Mouse (Mus musculus): ENCODE results near the gene Yipf1. TPM values are rescaled to one million over a fixed set of nuclear protein-coding genes. Genes with fewer than 3 reads are reported as not detected.

The Yipf1 gene
- polyA plus RNA-seq, 2 experiments = 11.9 to 23.0 TPM

- no peak overlapping the region for H3K4me2 ChIP-seq (ENCODE audit: low read depth)
- no peak overlapping the region for H3K9ac ChIP-seq (replicated peaks)
- 64% methylated on average over 4 of the region's 4 CpGs for WGBS (ENCODE audit: insufficient replicate concordance)
- no peaks in the 10 kb centered on the region for H3K36me3 ChIP-seq (replicated peaks; ENCODE audit: control insufficient read depth, insufficient read depth, low read depth)
- no peaks in the 10 kb centered on the region for H3K9me3 ChIP-seq (ENCODE audit: control insufficient read depth, low read length)
- H3K4me3 ChIP-seq (ENCODE audit: insufficient read depth in 1 of 2, low read depth in 2 of 2, low read length in 2 of 2) = no peak overlapping the region
- H3K27ac ChIP-seq = no peak overlapping the region
- H3K27me3 ChIP-seq (ENCODE audit: control insufficient read depth, insufficient read depth, low read length) = no peaks in the 10 kb centered on the region
- TF ChIP-seq EP300 (IDR thresholded peaks at IDR 0.05; ENCODE audit: low read depth) (no peak), CTCF (IDR thresholded peaks at IDR 0.05; ENCODE audit: low read depth) (no peak)
- ATAC-seq (ENCODE audit: insufficient read depth) (peak; percentile 31; the same call in 1 of the 2 replicates), DNase-seq (ENCODE audit: low read depth in 3 of 3, low spot score in 3 of 3) (no peak)
- peaks cover 0 to 11% of the 10 kb centered on the region in 2 experiments; a peak in 2 of 4 replicates for H3K4me1 ChIP-seq (replicated peaks; ENCODE audit: control insufficient read depth in 2 of 2, insufficient read depth in 2 of 2, low read length in 1 of 2)
Observed at GRCm38 (mm10) chr4:107302832-107303231, 11.3 kb upstream of the Yipf1 start.

GRCm38 (mm10) chr4:107303531-107303930 lies 10.6 kb upstream of the Yipf1 start:
- DNase-seq (ENCODE audit: low read depth in 3 of 3, low spot score in 3 of 3) (no peak), ATAC-seq (ENCODE audit: insufficient read depth) (no peak)
- Histone ChIP-seq H3K27me3 (ENCODE audit: control insufficient read depth, insufficient read depth, low read length) (no peaks in the 10 kb centered on the region), H3K4me3 (ENCODE audit: insufficient read depth in 1 of 2, low read depth in 2 of 2, low read length in 2 of 2) (no peak overlapping the region), H3K4me1 (replicated peaks; ENCODE audit: control insufficient read depth in 2 of 2, insufficient read depth in 2 of 2, low read length in 1 of 2) (peaks cover 0 to 11% of the 10 kb centered on the region in 2 experiments; a peak in 2 of 4 replicates), H3K36me3 (replicated peaks; ENCODE audit: control insufficient read depth, insufficient read depth, low read depth) (no peaks in the 10 kb centered on the region), H3K4me2 (ENCODE audit: low read depth) (no peak overlapping the region), H3K9ac (replicated peaks) (no peak overlapping the region), H3K27ac (no peak overlapping the region), H3K9me3 (ENCODE audit: control insufficient read depth, low read length) (no peaks in the 10 kb centered on the region)
- TF ChIP-seq EP300 (IDR thresholded peaks at IDR 0.05; ENCODE audit: low read depth) = no peak
- TF ChIP-seq CTCF (IDR thresholded peaks at IDR 0.05; ENCODE audit: low read depth) = no peak
- WGBS (ENCODE audit: insufficient replicate concordance) = 43% methylated on average over 3 of the region's 3 CpGs

- no peak for ATAC-seq (ENCODE audit: insufficient read depth)
- H3K4me1 ChIP-seq (replicated peaks; ENCODE audit: control insufficient read depth in 2 of 2, insufficient read depth in 2 of 2, low read length in 1 of 2) = peaks cover 0 to 11% of the 10 kb centered on the region in 2 experiments; a peak in 2 of 4 replicates
- TF ChIP-seq CTCF (IDR thresholded peaks at IDR 0.05; ENCODE audit: low read depth) (no peak), EP300 (IDR thresholded peaks at IDR 0.05; ENCODE audit: low read depth) (no peak)
- no peak within 1 kb of the TSS for H3K4me3 ChIP-seq (ENCODE audit: insufficient read depth in 1 of 2, low read depth in 2 of 2, low read length in 2 of 2)
- no peaks in the 10 kb centered on the region for H3K9me3 ChIP-seq (ENCODE audit: control insufficient read depth, low read length)
- no peak for DNase-seq (ENCODE audit: low read depth in 3 of 3, low spot score in 3 of 3)
- no peaks in the 10 kb centered on the region for H3K27me3 ChIP-seq (ENCODE audit: control insufficient read depth, insufficient read depth, low read length)
- H3K36me3 ChIP-seq (replicated peaks; ENCODE audit: control insufficient read depth, insufficient read depth, low read depth) = no peaks in the 10 kb centered on the region
- H3K4me2 ChIP-seq (ENCODE audit: low read depth) = no peak within 1 kb of the TSS
- H3K9ac ChIP-seq (replicated peaks) = no peak within 1 kb of the TSS
- 45% methylated on average over 6 of the region's 6 CpGs for WGBS (ENCODE audit: insufficient replicate concordance)
- no peak within 1 kb of the TSS for H3K27ac ChIP-seq
Observed at GRCm38 (mm10) chr4:107306966-107307365, 7.2 kb upstream of the Yipf1 start, which contains the start of gene Dio1. Gene Dio1 (minus strand): TSS chr4:107307169.

- Histone ChIP-seq H3K4me2 (ENCODE audit: low read depth) (peak overlapping the region; percentile 87), H3K36me3 (replicated peaks; ENCODE audit: control insufficient read depth, insufficient read depth, low read depth) (no peaks in the 10 kb centered on the region), H3K9me3 (ENCODE audit: control insufficient read depth, low read length) (no peaks in the 10 kb centered on the region), H3K9ac (replicated peaks) (peak overlapping the region; percentile 78), H3K27ac (no peak overlapping the region), H3K4me3 (ENCODE audit: insufficient read depth in 1 of 2, low read depth in 2 of 2, low read length in 2 of 2) (peak overlapping the region; percentile 85 to 99), H3K4me1 (replicated peaks; ENCODE audit: control insufficient read depth in 2 of 2, insufficient read depth in 2 of 2, low read length in 1 of 2) (peaks cover 7 to 11% of the 10 kb centered on the region in 2 experiments), H3K27me3 (ENCODE audit: control insufficient read depth, insufficient read depth, low read length) (no peaks in the 10 kb centered on the region)
- peak; percentile 17; the same call in 1 of the 2 replicates for ATAC-seq (ENCODE audit: insufficient read depth)
- TF ChIP-seq CTCF (IDR thresholded peaks at IDR 0.05; ENCODE audit: low read depth) = no peak
- TF ChIP-seq EP300 (IDR thresholded peaks at IDR 0.05; ENCODE audit: low read depth) = no peak
- 4% methylated on average over 7 of the region's 7 CpGs for WGBS (ENCODE audit: insufficient replicate concordance)
- DNase-seq (ENCODE audit: low read depth in 3 of 3, low spot score in 3 of 3) = no peak
Observed at GRCm38 (mm10) chr4:107314479-107314805, 279 bp downstream of the Yipf1 start.

DNA sequence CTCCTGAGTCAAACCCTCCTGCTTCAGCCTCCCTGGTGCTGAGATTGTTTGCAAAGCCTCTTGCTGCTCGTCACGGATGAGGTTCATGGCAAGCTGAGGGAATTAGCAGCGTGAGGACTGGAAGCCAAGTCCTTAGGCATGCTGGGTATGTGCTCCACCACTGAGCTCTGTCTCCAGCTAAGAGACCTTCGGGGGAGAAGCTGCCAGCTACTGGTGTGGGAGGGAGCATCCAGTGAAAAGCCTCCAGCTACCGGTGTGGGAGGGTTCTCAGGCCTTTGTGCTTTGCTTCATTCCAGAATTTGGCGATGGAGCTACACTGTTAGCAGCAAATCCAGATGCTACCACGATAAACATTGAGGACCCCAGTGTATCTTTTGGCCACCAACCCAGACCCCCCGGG lies 4.5 kb downstream of the Yipf1 start:
- Histone ChIP-seq H3K27ac (no peak overlapping the region), H3K4me2 (ENCODE audit: low read depth) (no peak overlapping the region), H3K4me1 (replicated peaks; ENCODE audit: control insufficient read depth in 2 of 2, insufficient read depth in 2 of 2, low read length in 1 of 2) (peaks cover 6 to 8% of the 10 kb centered on the region in 2 experiments), H3K27me3 (ENCODE audit: control insufficient read depth, insufficient read depth, low read length) (no peaks in the 10 kb centered on the region), H3K4me3 (ENCODE audit: insufficient read depth in 1 of 2, low read depth in 2 of 2, low read length in 2 of 2) (no peak overlapping the region), H3K9ac (replicated peaks) (no peak overlapping the region), H3K9me3 (ENCODE audit: control insufficient read depth, low read length) (no peaks in the 10 kb centered on the region), H3K36me3 (replicated peaks; ENCODE audit: control insufficient read depth, insufficient read depth, low read depth) (no peaks in the 10 kb centered on the region)
- ATAC-seq (ENCODE audit: insufficient read depth) (no peak), DNase-seq (ENCODE audit: low read depth in 3 of 3, low spot score in 3 of 3) (no peak)
- TF ChIP-seq CTCF (IDR thresholded peaks at IDR 0.05; ENCODE audit: low read depth) (no peak), EP300 (IDR thresholded peaks at IDR 0.05; ENCODE audit: low read depth) (no peak)
- 71% methylated on average over 8 of the region's 8 CpGs for WGBS (ENCODE audit: insufficient replicate concordance)

Measured in liver, embryonic 14.5 days (tissue).